Mouse (Mus musculus): Measurements from ENCODE around the gene Olfr165.
"Not testable (repeated sequence)": the region's sequence is repeated elsewhere in the genome, so short reads cannot be mapped to it uniquely, and the experiment has no call there.

Olfr165 gene

GRCm38 (mm10) chr16:19423034-19423433 is at the start of gene Olfr165:
Gene Olfr165 (minus strand): TSS chr16:19423134.
- DNase-seq = no peak

GRCm38 (mm10) chr16:19464365-19464764 is 41.4 kb upstream of the Olfr165 start:
- DNase-seq = no peak

- DNase-seq = not testable (repeated sequence)
Measured at GRCm38 (mm10) chr16:19458741-19459140, 35.8 kb upstream of the Olfr165 start.

- no peak for DNase-seq
Measured at GRCm38 (mm10) chr16:19387984-19388383, 35.0 kb downstream of the Olfr165 start.

All from cerebellum, adult 8-10 months (tissue).